Mouse (Mus musculus) myocyte (in vitro differentiated cells): ENCODE results near the gene Prkd1. TPM values are rescaled to one million over a fixed set of nuclear protein-coding genes. Genes with fewer than 3 reads are reported as not detected.

ENCODE experiments used
- H3K27me3 ChIP-seq: one replicate; pipeline ENCODE4 v1.6.1; 2011; ENCODE audit not compliant: control insufficient read depth, insufficient read depth, insufficient read length
- H3K36me3 ChIP-seq: one replicate; pipeline ENCODE4 v1.6.1; 2011; ENCODE audit not compliant: control insufficient read depth, insufficient read depth
- H3K4me2 ChIP-seq: one replicate; pipeline ENCODE4 v1.6.1; 2011; ENCODE audit warnings: low read depth, control low read depth
- H3K4me3 ChIP-seq: one replicate; pipeline ENCODE4 v1.5.1; 2011; ENCODE audit warnings: mild to moderate bottlenecking, control low read depth, moderate library complexity
- H3K79me2 ChIP-seq: one replicate; pipeline ENCODE4 v1.6.1; 2011; ENCODE audit not compliant: control insufficient read depth, insufficient read depth
- H3ac ChIP-seq: one replicate; pipeline ENCODE4 v1.6.1; 2011; ENCODE audit not compliant: control insufficient read depth, insufficient read length
- CEBPB ChIP-seq: IDR thresholded peaks from 2 replicates; pipeline ENCODE4 v1.6.1; 2011; ENCODE audit warnings: mild to moderate bottlenecking, moderate library complexity; ENCODE audit not compliant: poor library complexity, insufficient read depth, severe bottlenecking
- E2F4 ChIP-seq: IDR thresholded peaks from one replicate; pipeline ENCODE4 v1.6.1; 2011; ENCODE audit warnings: mild to moderate bottlenecking, control low read depth, moderate library complexity; ENCODE audit not compliant: insufficient read depth
- MAX ChIP-seq: IDR thresholded peaks from one replicate; pipeline ENCODE4 v1.6.1; 2011; ENCODE audit warnings: low read depth, mild to moderate bottlenecking, control low read depth
- MYOD1 ChIP-seq, 3 experiments: IDR thresholded peaks; one replicate each; pipeline ENCODE4 v1.6.1; 2011; ENCODE audit warnings: control low read depth in 2 of 3, low read depth in 2 of 3, mild to moderate bottlenecking in 2 of 3, moderate library complexity in 1 of 3; ENCODE audit not compliant: insufficient read length in 2 of 3, control insufficient read depth in 1 of 3
- MYOG ChIP-seq, 3 experiments: IDR thresholded peaks; one replicate each; pipeline ENCODE4 v1.6.1; 2011; ENCODE audit warnings: control low read depth in 2 of 3, low read depth in 2 of 3, mild to moderate bottlenecking in 2 of 3; ENCODE audit not compliant: insufficient read length in 2 of 3, control insufficient read depth in 1 of 3, insufficient read depth in 1 of 3
- POLR2A ChIP-seq: IDR thresholded peaks from one replicate; pipeline ENCODE4 v1.6.1; 2011; ENCODE audit warnings: low read depth, mild to moderate bottlenecking, control low read depth, moderate library complexity; ENCODE audit not compliant: insufficient read length
- POLR2AphosphoS2 ChIP-seq: IDR thresholded peaks from one replicate; pipeline ENCODE4 v1.6.1; 2011; ENCODE audit warnings: low read depth, control low read depth; ENCODE audit not compliant: insufficient read length
- REST ChIP-seq: IDR thresholded peaks from one replicate; pipeline ENCODE4 v1.6.1; 2011; ENCODE audit warnings: mild to moderate bottlenecking, control low read depth, moderate library complexity; ENCODE audit not compliant: insufficient read depth, insufficient read length
- SRF ChIP-seq: IDR thresholded peaks from one replicate; pipeline ENCODE4 v1.6.1; 2011; ENCODE audit warnings: low read depth; ENCODE audit not compliant: control insufficient read depth, insufficient read length
- TCF3 ChIP-seq: IDR thresholded peaks from one replicate; pipeline ENCODE4 v1.6.1; 2011; ENCODE audit warnings: low read depth, control low read depth; ENCODE audit not compliant: insufficient read length
- USF1 ChIP-seq: IDR thresholded peaks from one replicate; pipeline ENCODE4 v1.6.1; 2011; ENCODE audit warnings: low read depth, mild to moderate bottlenecking, control low read depth, moderate library complexity
- polyA plus RNA-seq: library from polyadenylated mRNA; unstranded; fragments of >200 nt; fragmentation: generic; extraction: Trizol; gene quantifications from one replicate; pipeline ENCODE4 v1.2.1, GENCODE M21; 2012; ENCODE audit warnings: missing spikeins

The Prkd1 gene
- polyA plus RNA-seq, 1 experiment = 0.28 TPM

GRCm38 (mm10) chr12:50545610-50545919 lies 103.3 kb downstream of the Prkd1 start:
- H3K4me3 ChIP-seq = no peak overlapping the region
- H3ac ChIP-seq = no peak overlapping the region
- H3K36me3 ChIP-seq = no peaks in the 10 kb centered on the region
- no peak for TF ChIP-seq MAX
- no peak for TF ChIP-seq USF1
- no peak for TF ChIP-seq MYOD1 (IDR thresholded peaks at IDR 0.05; ENCODE audit: control insufficient read depth in 1 of 3, insufficient read length in 2 of 3, low read depth in 2 of 3)
- no peak for TF ChIP-seq SRF
- TF ChIP-seq E2F4 = no peak
- no peak for TF ChIP-seq POLR2AphosphoS2
- TF ChIP-seq POLR2A = no peak
- no peak overlapping the region for H3K4me2 ChIP-seq
- H3K79me2 ChIP-seq = no peaks in the 10 kb centered on the region
- no peaks in the 10 kb centered on the region for H3K27me3 ChIP-seq

GRCm38 (mm10) chr12:50544855-50545609 lies 103.9 kb downstream of the Prkd1 start:
- H3ac ChIP-seq = no peak overlapping the region
- H3K4me2 ChIP-seq = peak overlapping the region; percentile 39
- H3K36me3 ChIP-seq = no peaks in the 10 kb centered on the region
- TF ChIP-seq USF1 = no peak
- no peak for TF ChIP-seq POLR2A
- TF ChIP-seq CEBPB = 0 out of 2 replicates have a peak, but pooled peaks have one; percentile 17
- TF ChIP-seq REST = no peak
- no peaks in the 10 kb centered on the region for H3K79me2 ChIP-seq
- no peak overlapping the region for H3K4me3 ChIP-seq
- no peaks in the 10 kb centered on the region for H3K27me3 ChIP-seq

GRCm38 (mm10) chr12:50540793-50541192 lies 108.1 kb downstream of the Prkd1 start:
- no peak overlapping the region for H3K4me2 ChIP-seq
- H3K36me3 ChIP-seq = no peaks in the 10 kb centered on the region
- no peak overlapping the region for H3ac ChIP-seq
- H3K27me3 ChIP-seq = no peaks in the 10 kb centered on the region
- no peak overlapping the region for H3K4me3 ChIP-seq
- TF ChIP-seq POLR2A (no peak), REST (no peak), TCF3 (no peak), POLR2AphosphoS2 (no peak), MYOD1 (IDR thresholded peaks at IDR 0.05; ENCODE audit: control insufficient read depth in 1 of 3, insufficient read length in 2 of 3, low read depth in 2 of 3) (no peak), E2F4 (no peak), MYOG (IDR thresholded peaks at IDR 0.05; ENCODE audit: control insufficient read depth in 1 of 3, insufficient read depth in 1 of 3, insufficient read length in 2 of 3, low read depth in 2 of 3) (no peak), MAX (no peak), CEBPB (no peak), SRF (no peak)
- no peaks in the 10 kb centered on the region for H3K79me2 ChIP-seq

- Histone ChIP-seq H3ac (no peak overlapping the region), H3K4me2 (no peak overlapping the region), H3K36me3 (no peaks in the 10 kb centered on the region), H3K4me3 (no peak overlapping the region), H3K79me2 (no peaks in the 10 kb centered on the region), H3K27me3 (no peaks in the 10 kb centered on the region)
- TF ChIP-seq POLR2A = no peak
- TF ChIP-seq MAX = no peak
- no peak for TF ChIP-seq USF1
These were observed 110.5 kb downstream of the Prkd1 start for GRCm38 (mm10) chr12:50538296-50538965.

- TF ChIP-seq USF1 (no peak), E2F4 (no peak), MAX (no peak), MYOD1 (IDR thresholded peaks at IDR 0.05; ENCODE audit: control insufficient read depth in 1 of 3, insufficient read length in 2 of 3, low read depth in 2 of 3) (no peak)
- no peak overlapping the region for H3K4me2 ChIP-seq
- H3K79me2 ChIP-seq = no peaks in the 10 kb centered on the region
- no peak overlapping the region for H3ac ChIP-seq
- H3K4me3 ChIP-seq = no peak overlapping the region
- no peaks in the 10 kb centered on the region for H3K27me3 ChIP-seq
- H3K36me3 ChIP-seq = no peaks in the 10 kb centered on the region
These were observed 111.1 kb downstream of the Prkd1 start for GRCm38 (mm10) chr12:50537761-50538160.

- no peak overlapping the region for H3K4me3 ChIP-seq
- H3ac ChIP-seq = no peak overlapping the region
- no peaks in the 10 kb centered on the region for H3K36me3 ChIP-seq
- H3K27me3 ChIP-seq = no peaks in the 10 kb centered on the region
- no peaks in the 10 kb centered on the region for H3K79me2 ChIP-seq
- no peak overlapping the region for H3K4me2 ChIP-seq
- TF ChIP-seq POLR2A (no peak), TCF3 (no peak), MYOG (IDR thresholded peaks at IDR 0.05; ENCODE audit: control insufficient read depth in 1 of 3, insufficient read depth in 1 of 3, insufficient read length in 2 of 3, low read depth in 2 of 3) (no peak), USF1 (no peak), REST (no peak), MYOD1 (IDR thresholded peaks at IDR 0.05; ENCODE audit: control insufficient read depth in 1 of 3, insufficient read length in 2 of 3, low read depth in 2 of 3) (no peak)
These were observed 111.9 kb downstream of the Prkd1 start for GRCm38 (mm10) chr12:50537006-50537405.
